Mouse (Mus musculus) midbrain, embryonic 12.5 days (tissue): ENCODE data around the gene Pgpep1l. TPM values are rescaled to one million over a fixed set of nuclear protein-coding genes. Genes with fewer than 3 reads are reported as not detected.

Source experiments
- ATAC-seq: fragments of 200-750 bp; cut with Nextera tagmentation; 2 replicates; pipeline ENCODE4 v1.8.0; 2017; ENCODE audit warnings: low read depth, moderate TSS enrichment, moderate library complexity; ENCODE audit not compliant: low FRiP score
- H3K27ac ChIP-seq: fragments of 300-500 bp; sonication (generic); replicated peaks from 2 replicates; pipeline ENCODE4 v1.5.1; 2016; ENCODE audit warnings: mild to moderate bottlenecking
- H3K27me3 ChIP-seq: fragments of 300-500 bp; sonication (generic); 2 replicates; pipeline ENCODE4 v1.6.1; 2016; ENCODE audit warnings: mild to moderate bottlenecking
- H3K36me3 ChIP-seq: fragments of 300-500 bp; sonication (generic); 2 replicates; pipeline ENCODE4 v1.6.1; 2016
- H3K4me1 ChIP-seq: fragments of 300-500 bp; sonication (generic); 2 replicates; pipeline ENCODE4 v1.6.1; 2016
- H3K4me2 ChIP-seq: fragments of 300-500 bp; sonication (generic); replicated peaks from 2 replicates; pipeline ENCODE4 v1.6.1; 2016; ENCODE audit warnings: mild to moderate bottlenecking, moderate library complexity
- H3K4me3 ChIP-seq: fragments of 300-500 bp; sonication (generic); 2 replicates; pipeline ENCODE4 v1.5.1; 2016; ENCODE audit warnings: mild to moderate bottlenecking
- H3K9ac ChIP-seq: fragments of 300-500 bp; sonication (generic); replicated peaks from 2 replicates; pipeline ENCODE4 v1.6.1; 2016; ENCODE audit warnings: mild to moderate bottlenecking, moderate library complexity
- H3K9me3 ChIP-seq: fragments of 300-500 bp; sonication (generic); 2 replicates; pipeline ENCODE4 v1.6.1; 2016; ENCODE audit warnings: mild to moderate bottlenecking
- WGBS: fragments of 180-500 bp; shearing (Covaris S2); methylation state at CpG from one replicate; pipeline ENCODE4 v1.1.7; 2016; 5-methylcytosine and 5-hydroxymethylcytosine counted together
- polyA plus RNA-seq: library from polyadenylated mRNA; unstranded; fragments of >200 nt; fragmentation: Nextera tagmentation; extraction: Ambion mirVana; gene quantifications from 2 replicates; pipeline ENCODE4 v1.2.1, GENCODE M21; 2016

Pgpep1l gene
- polyA plus RNA-seq, 1 experiment from 2014 or later = not detected

DNA sequence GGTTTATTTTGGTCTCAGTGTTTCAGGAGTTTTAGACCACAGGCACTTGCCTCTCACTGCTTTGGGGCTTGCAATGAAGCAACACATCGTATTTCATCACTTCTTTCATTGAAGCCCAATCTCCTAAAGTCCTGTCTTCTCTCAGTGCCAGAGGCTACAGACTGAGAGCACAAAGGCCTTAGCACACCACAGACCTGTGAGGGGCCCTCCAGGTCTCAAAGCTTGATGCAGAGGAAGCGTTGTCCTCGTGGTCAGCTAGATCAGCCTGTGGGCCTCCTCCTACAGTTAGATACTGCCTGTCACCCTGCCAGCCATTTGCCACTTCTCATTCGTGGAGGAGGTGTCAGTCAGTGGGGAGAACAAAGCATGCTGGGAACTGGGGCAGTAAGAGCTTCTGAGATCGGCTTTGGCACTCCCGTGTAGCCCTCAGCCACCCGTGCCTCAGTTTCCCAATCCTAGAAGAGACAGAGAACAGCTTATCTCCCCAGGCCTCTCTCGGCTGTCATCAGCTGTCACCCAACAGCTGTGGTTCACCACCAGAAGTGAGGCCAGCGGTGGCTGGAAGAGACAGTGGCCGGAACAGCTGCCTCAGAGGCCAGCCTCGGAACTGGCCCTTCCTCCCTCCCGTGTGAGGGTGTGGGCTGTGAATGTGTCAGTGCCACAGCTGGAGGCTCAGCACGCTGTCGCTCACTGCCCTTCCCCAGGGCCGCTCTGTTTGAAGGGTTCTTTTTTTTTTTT lies 69.9 kb downstream of the Pgpep1l start:
- ATAC-seq = no peak
- Histone ChIP-seq H3K4me2 (no peak overlapping the region), H3K9ac (no peak overlapping the region), H3K9me3 (no peaks in the 10 kb centered on the region), H3K36me3 (peaks cover 93% of the 10 kb centered on the region), H3K27ac (no peak overlapping the region), H3K4me3 (no peak overlapping the region), H3K4me1 (no peaks in the 10 kb centered on the region), H3K27me3 (no peaks in the 10 kb centered on the region)
- 94% methylated on average over 15 of the region's 15 CpGs for WGBS

- no peaks in the 10 kb centered on the region for H3K4me1 ChIP-seq
- no peak overlapping the region for H3K27ac ChIP-seq
- WGBS = 94% methylated on average over 13 of the region's 13 CpGs
- no peak overlapping the region for H3K4me2 ChIP-seq
- peaks cover 81% of the 10 kb centered on the region for H3K36me3 ChIP-seq
- H3K9me3 ChIP-seq = no peaks in the 10 kb centered on the region
- ATAC-seq = no peak
- no peak overlapping the region for H3K4me3 ChIP-seq
- no peaks in the 10 kb centered on the region for H3K27me3 ChIP-seq
- no peak overlapping the region for H3K9ac ChIP-seq
Observed at GRCm38 (mm10) chr7:68189691-68190456, 74.2 kb downstream of the Pgpep1l start.

GRCm38 (mm10) chr7:68189211-68189610 lies 74.8 kb downstream of the Pgpep1l start:
- Histone ChIP-seq H3K9ac (no peak overlapping the region), H3K27ac (no peak overlapping the region), H3K27me3 (no peaks in the 10 kb centered on the region), H3K4me2 (no peak overlapping the region), H3K4me1 (no peaks in the 10 kb centered on the region), H3K9me3 (no peaks in the 10 kb centered on the region), H3K4me3 (no peak overlapping the region), H3K36me3 (peaks cover 84% of the 10 kb centered on the region)
- no peak for ATAC-seq
- WGBS = 79% methylated on average over 6 of the region's 6 CpGs

Other genes starting within 250 kb of the Pgpep1l start
- gene Fam169b, start 9.6 kb upstream of the Pgpep1l start, polyA plus RNA-seq = 0.10 and 0.17 TPM in 2 replicates